Mouse (Mus musculus) gastrocnemius, postnatal 10 days (tissue): ENCODE data around the gene Amotl2. TPM values are rescaled to one million over a fixed set of nuclear protein-coding genes. Genes with fewer than 3 reads are reported as not detected.
"Not testable (repeated sequence)": the region's sequence is repeated elsewhere in the genome, so short reads cannot be mapped to it uniquely, and the experiment has no call there.

Source experiments
- DNase-seq: peaks from one replicate; pipeline ENCODE4 v3.0.0; 2021; ENCODE audit warnings: mixed read lengths
- total RNA-seq, 2 experiments: library from RNA; stranded (reverse); gene quantifications; 2 replicates each; pipeline ENCODE4 v1.2.3; 2021

The Amotl2 gene
- total RNA-seq, 2 experiments from 2014 or later: 32.9 to 43.7 TPM

GRCm38 (mm10) chr9:102733999-102734738 lies 17.7 kb downstream of the Amotl2 start:
- no peak for DNase-seq

- no peak for DNase-seq
Measured at GRCm38 (mm10) chr9:102734739-102735075, 18.2 kb downstream of the Amotl2 start.

- no peak for DNase-seq
Measured at GRCm38 (mm10) chr9:102735231-102735630, 18.8 kb downstream of the Amotl2 start.

GRCm38 (mm10) chr9:102735996-102736395 lies 19.5 kb downstream of the Amotl2 start:
- no peak for DNase-seq

- no peak for DNase-seq
Measured at GRCm38 (mm10) chr9:102737405-102737804, 20.9 kb downstream of the Amotl2 start.

GRCm38 (mm10) chr9:102746753-102747152 lies 30.3 kb downstream of the Amotl2 start:
- no peak for DNase-seq

- no peak for DNase-seq
Measured at GRCm38 (mm10) chr9:102747902-102748301, 31.4 kb downstream of the Amotl2 start.

- DNase-seq: no peak
Measured at GRCm38 (mm10) chr9:102749216-102749615, 32.7 kb downstream of the Amotl2 start.

GRCm38 (mm10) chr9:102751632-102752303 lies 35.3 kb downstream of the Amotl2 start:
- DNase-seq: no peak

GRCm38 (mm10) chr9:102753299-102753698 lies 36.8 kb downstream of the Amotl2 start:
- no peak for DNase-seq

GRCm38 (mm10) chr9:102755161-102755560 lies 38.7 kb downstream of the Amotl2 start:
- no peak for DNase-seq

- DNase-seq: no peak
Measured at GRCm38 (mm10) chr9:102755591-102756270, 39.3 kb downstream of the Amotl2 start.

GRCm38 (mm10) chr9:102756352-102756751 lies 39.9 kb downstream of the Amotl2 start:
- DNase-seq: no peak

GRCm38 (mm10) chr9:102758851-102759250 lies 42.4 kb downstream of the Amotl2 start:
- no peak for DNase-seq

GRCm38 (mm10) chr9:102759581-102760001 lies 43.1 kb downstream of the Amotl2 start:
- DNase-seq: no peak

GRCm38 (mm10) chr9:102761599-102761998 lies 45.1 kb downstream of the Amotl2 start:
- no peak for DNase-seq

GRCm38 (mm10) chr9:102762836-102763235 lies 46.4 kb downstream of the Amotl2 start:
- no peak for DNase-seq

- DNase-seq: no peak
Measured at GRCm38 (mm10) chr9:102763520-102763919, 47.0 kb downstream of the Amotl2 start.

- DNase-seq: not testable (repeated sequence)
Measured at GRCm38 (mm10) chr9:102764540-102764939, 48.1 kb downstream of the Amotl2 start.

GRCm38 (mm10) chr9:102766741-102767140 lies 50.3 kb downstream of the Amotl2 start:
- no peak for DNase-seq

- DNase-seq: no peak
Measured at GRCm38 (mm10) chr9:102769257-102769656, 52.8 kb downstream of the Amotl2 start.

GRCm38 (mm10) chr9:102770190-102770589 lies 53.7 kb downstream of the Amotl2 start:
- no peak for DNase-seq

GRCm38 (mm10) chr9:102771308-102771895 lies 54.9 kb downstream of the Amotl2 start:
- DNase-seq: no peak
